Mouse (Mus musculus): Measurements from ENCODE around the gene Fbxw24. TPM values are rescaled to one million over a fixed set of nuclear protein-coding genes. Genes with fewer than 3 reads are reported as not detected.

Fbxw24 gene
- 75.2 TPM for polyA plus RNA-seq (2014; fragmentation: Illumina TruSeq; extraction: RNeasy Lipid Tissue Mini Kit (QIAGEN cat#74804))

DNA sequence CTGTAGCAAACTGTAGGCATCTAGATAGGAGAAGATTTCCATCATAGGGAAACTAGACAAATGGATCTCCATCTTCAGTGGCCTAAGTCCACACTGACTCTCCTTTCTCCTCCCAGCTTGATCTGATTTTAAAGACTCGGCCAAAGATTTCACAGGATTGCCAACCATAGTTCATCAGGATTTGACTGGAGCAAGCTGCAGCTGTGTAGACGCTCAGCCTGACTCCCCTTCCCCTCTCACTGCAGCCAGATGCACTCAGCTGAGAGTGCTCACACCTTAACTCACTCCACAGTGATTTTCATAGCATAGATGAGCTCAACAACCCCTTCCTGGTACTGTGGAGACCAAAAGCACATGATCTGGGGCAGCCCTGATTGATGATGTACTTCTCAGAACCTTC is at the start of gene Fbxw24:
TSS of gene Fbxw24 (minus strand) at position 101 of the 400 bp plus-strand sequence.

DNA sequence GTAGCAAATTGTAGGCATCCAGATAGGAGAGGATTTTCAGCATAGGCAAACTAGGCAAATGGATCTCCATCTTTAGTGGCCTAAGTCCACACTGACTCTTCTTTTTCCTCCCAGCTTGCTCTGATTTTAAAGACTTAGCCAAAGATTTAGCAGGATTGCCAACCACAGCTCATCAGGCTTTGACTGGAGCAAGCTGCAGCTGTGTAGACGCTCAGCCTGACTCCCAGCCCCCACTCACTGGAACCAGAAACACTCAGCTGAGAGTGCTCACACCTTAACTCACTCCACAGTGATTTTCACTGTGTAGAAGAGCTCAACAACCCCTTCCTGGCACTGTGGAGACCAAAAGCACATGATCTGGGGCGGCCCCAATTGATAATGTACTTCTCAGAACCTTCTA is 38.7 kb upstream of the Fbxw24 start, which contains the start of gene Fbxw25:
TSS of gene Fbxw25 (minus strand) at position 101 of the 400 bp plus-strand sequence.

DNA sequence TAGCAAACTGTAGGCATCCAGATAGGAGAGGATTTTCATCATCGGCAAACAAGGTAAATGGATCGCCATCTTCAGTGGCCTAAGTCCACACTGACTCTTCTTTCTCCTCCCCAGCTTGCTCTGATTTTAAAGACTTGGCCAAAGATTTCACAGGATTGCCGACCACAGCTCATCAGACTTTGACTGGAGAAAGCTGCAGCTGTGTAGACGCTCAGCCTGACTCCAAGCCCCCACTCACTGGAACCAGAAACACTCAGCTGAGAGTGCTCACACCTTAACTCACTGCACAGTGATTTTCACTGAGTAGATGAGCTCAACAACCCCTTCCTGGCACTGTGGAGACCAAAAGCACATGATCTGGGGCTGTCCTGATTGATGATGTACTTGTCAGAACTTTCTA is 57.7 kb downstream of the Fbxw24 start, which contains the start of gene Fbxw15:
TSS of gene Fbxw15 (minus strand) at position 101 of the 400 bp plus-strand sequence.

Other genes starting within 250 kb of the Fbxw24 start
- gene Fbxw22, start 221.8 kb downstream of the Fbxw24 start, polyA plus RNA-seq (2014; fragmentation: Illumina TruSeq; extraction: RNeasy Lipid Tissue Mini Kit (QIAGEN cat#74804)) = 14.1 TPM
- 28.6 TPM for gene Fbxw16, start 176.9 kb downstream of the Fbxw24 start, polyA plus RNA-seq (2014; fragmentation: Illumina TruSeq; extraction: RNeasy Lipid Tissue Mini Kit (QIAGEN cat#74804))
- gene Fbxw19, start 130.2 kb downstream of the Fbxw24 start, polyA plus RNA-seq (2014; fragmentation: Illumina TruSeq; extraction: RNeasy Lipid Tissue Mini Kit (QIAGEN cat#74804)) = 30.1 TPM
- gene Fbxw15, start 57.8 kb downstream of the Fbxw24 start, polyA plus RNA-seq (2014; fragmentation: Illumina TruSeq; extraction: RNeasy Lipid Tissue Mini Kit (QIAGEN cat#74804)) = 71.9 TPM
- 2.7 TPM for gene Fbxw25, start 38.6 kb upstream of the Fbxw24 start, polyA plus RNA-seq (2014; fragmentation: Illumina TruSeq; extraction: RNeasy Lipid Tissue Mini Kit (QIAGEN cat#74804))
- 51.3 TPM for gene Fbxw18, start 76.6 kb upstream of the Fbxw24 start, polyA plus RNA-seq (2014; fragmentation: Illumina TruSeq; extraction: RNeasy Lipid Tissue Mini Kit (QIAGEN cat#74804))
- 18.6 TPM for gene Fbxw26, start 120.0 kb upstream of the Fbxw24 start, polyA plus RNA-seq (2014; fragmentation: Illumina TruSeq; extraction: RNeasy Lipid Tissue Mini Kit (QIAGEN cat#74804))
- 9.7 TPM for gene Fbxw27, start 164.6 kb upstream of the Fbxw24 start, polyA plus RNA-seq (2014; fragmentation: Illumina TruSeq; extraction: RNeasy Lipid Tissue Mini Kit (QIAGEN cat#74804))
- gene Spink8, start 186.2 kb upstream of the Fbxw24 start, polyA plus RNA-seq (2014; fragmentation: Illumina TruSeq; extraction: RNeasy Lipid Tissue Mini Kit (QIAGEN cat#74804)) = 3.1 TPM
- 3.1 TPM for gene Nme6, start 206.7 kb upstream of the Fbxw24 start, polyA plus RNA-seq (2014; fragmentation: Illumina TruSeq; extraction: RNeasy Lipid Tissue Mini Kit (QIAGEN cat#74804))
- gene Camp, start 223.6 kb upstream of the Fbxw24 start, polyA plus RNA-seq (2014; fragmentation: Illumina TruSeq; extraction: RNeasy Lipid Tissue Mini Kit (QIAGEN cat#74804)) = not detected
- 27.1 TPM for gene Cdc25a, start 249.5 kb upstream of the Fbxw24 start, polyA plus RNA-seq (2014; fragmentation: Illumina TruSeq; extraction: RNeasy Lipid Tissue Mini Kit (QIAGEN cat#74804))

Data from ovary, adult 10 weeks (tissue).